Mouse (Mus musculus) neural tube, embryonic 15.5 days (tissue): Measurements from ENCODE around the gene Usp21. TPM values are rescaled to one million over a fixed set of nuclear protein-coding genes. Genes with fewer than 3 reads are reported as not detected.
"Not testable (repeated sequence)": the region's sequence is repeated elsewhere in the genome, so short reads cannot be mapped to it uniquely, and the experiment has no call there.

Source experiments
- ATAC-seq: fragments of 200-750 bp; cut with Nextera tagmentation; 2 replicates; pipeline ENCODE4 v1.8.0; 2017; ENCODE audit warnings: mild to moderate bottlenecking, moderate TSS enrichment, moderate library complexity; ENCODE audit not compliant: low FRiP score
- H3K27ac ChIP-seq: fragments of 300-500 bp; sonication (generic); replicated peaks from 2 replicates; pipeline ENCODE4 v1.5.1; 2015; ENCODE audit warnings: mild to moderate bottlenecking, inconsistent platforms
- H3K27me3 ChIP-seq: fragments of 300-500 bp; sonication (generic); replicated peaks from 2 replicates; pipeline ENCODE4 v1.6.1; 2015; ENCODE audit warnings: inconsistent platforms
- H3K36me3 ChIP-seq: fragments of 300-500 bp; sonication (generic); 2 replicates; pipeline ENCODE4 v1.6.1; 2015; ENCODE audit warnings: inconsistent platforms
- H3K4me1 ChIP-seq: fragments of 300-500 bp; sonication (generic); 2 replicates; pipeline ENCODE4 v1.6.1; 2015; ENCODE audit warnings: inconsistent platforms
- H3K4me2 ChIP-seq: fragments of 300-500 bp; sonication (generic); 2 replicates; pipeline ENCODE4 v1.6.1; 2015; ENCODE audit warnings: inconsistent platforms, mild to moderate bottlenecking, moderate library complexity
- H3K4me3 ChIP-seq: fragments of 300-500 bp; sonication (generic); replicated peaks from 2 replicates; pipeline ENCODE4 v1.5.1; 2015; ENCODE audit warnings: mild to moderate bottlenecking, inconsistent platforms
- H3K9ac ChIP-seq: fragments of 300-500 bp; sonication (generic); replicated peaks from 2 replicates; pipeline ENCODE4 v1.6.1; 2015; ENCODE audit warnings: mild to moderate bottlenecking, inconsistent platforms
- H3K9me3 ChIP-seq: fragments of 300-500 bp; sonication (generic); replicated peaks from 2 replicates; pipeline ENCODE4 v1.6.1; 2016; ENCODE audit warnings: inconsistent platforms
- WGBS: fragments of 180-500 bp; shearing (Covaris S2); methylation state at CpG from one replicate; pipeline ENCODE4 v1.1.7; 2015; ENCODE audit warnings: mixed read lengths; 5-methylcytosine and 5-hydroxymethylcytosine counted together
- polyA plus RNA-seq: library from polyadenylated mRNA; unstranded; fragments of >200 nt; fragmentation: Nextera tagmentation; extraction: Ambion mirVana; gene quantifications from 2 replicates; pipeline ENCODE4 v1.2.1, GENCODE M21; 2015

Usp21 gene
- polyA plus RNA-seq, 1 experiment from 2014 or later = 91.6 TPM

GRCm38 (mm10) chr1:171309321-171309720 lies 21.5 kb upstream of the Usp21 start:
- H3K36me3 ChIP-seq = no peaks in the 10 kb centered on the region
- ATAC-seq = no peak
- 0 out of 2 replicates have a peak, but pooled peaks cover 7% of the 10 kb centered on the region for H3K27me3 ChIP-seq
- H3K9ac ChIP-seq = no peak overlapping the region
- no peak overlapping the region for H3K27ac ChIP-seq
- no peak overlapping the region for H3K4me3 ChIP-seq
- no peaks in the 10 kb centered on the region for H3K4me1 ChIP-seq
- H3K9me3 ChIP-seq = no peaks in the 10 kb centered on the region
- whole genome bisulfite sequencing = 80% methylated on average over 2 of the region's 2 CpGs
- H3K4me2 ChIP-seq = no peak overlapping the region

- not testable (repeated sequence) for H3K9ac ChIP-seq, H3K4me3 ChIP-seq, H3K4me1 ChIP-seq, H3K36me3 ChIP-seq, H3K27me3 ChIP-seq, H3K27ac ChIP-seq, H3K4me2 ChIP-seq, ATAC-seq, H3K9me3 ChIP-seq
- WGBS = 71% methylated on average over 5 of the region's 5 CpGs
Measured at GRCm38 (mm10) chr1:171306157-171306556, 18.4 kb upstream of the Usp21 start.

GRCm38 (mm10) chr1:171298226-171298625 lies 10.4 kb upstream of the Usp21 start:
- H3K27ac ChIP-seq = no peak overlapping the region
- H3K4me2 ChIP-seq = no peak overlapping the region
- peaks cover 12% of the 10 kb centered on the region for H3K4me1 ChIP-seq
- peaks cover 19% of the 10 kb centered on the region for H3K27me3 ChIP-seq
- no peak overlapping the region for H3K4me3 ChIP-seq
- WGBS = 76% methylated on average over 3 of the region's 3 CpGs
- no peak overlapping the region for H3K9ac ChIP-seq
- ATAC-seq = no peak
- H3K36me3 ChIP-seq = no peaks in the 10 kb centered on the region
- no peaks in the 10 kb centered on the region for H3K9me3 ChIP-seq

- peak overlapping the region; percentile 77 for H3K4me3 ChIP-seq
- peak overlapping the region; percentile 88 for H3K9ac ChIP-seq
- peaks cover 14% of the 10 kb centered on the region for H3K4me1 ChIP-seq
- no peaks in the 10 kb centered on the region for H3K36me3 ChIP-seq
- WGBS = 14% methylated on average over 3 of the region's 3 CpGs
- H3K4me2 ChIP-seq = peak overlapping the region; percentile 66
- peak overlapping the region; percentile 97 for H3K27ac ChIP-seq
- peaks cover 19% of the 10 kb centered on the region for H3K27me3 ChIP-seq
- no peaks in the 10 kb centered on the region for H3K9me3 ChIP-seq
- peak; percentile 11; the same call in 1 of the 2 replicates for ATAC-seq
Measured at GRCm38 (mm10) chr1:171295063-171295402, 7.2 kb upstream of the Usp21 start.

GRCm38 (mm10) chr1:171294298-171295062 lies 6.7 kb upstream of the Usp21 start, which contains the start of gene Ufc1:
TSS of gene Ufc1 (minus strand) at chr1:171295024.
- Histone ChIP-seq H3K4me2 (peak within 1 kb of the TSS; percentile 66), H3K27me3 (peaks cover 19% of the 10 kb centered on the region), H3K4me3 (peak within 1 kb of the TSS; percentile 77), H3K27ac (peak within 1 kb of the TSS; percentile 97), H3K36me3 (0 out of 2 replicates have a peak, but pooled peaks cover 5% of the 10 kb centered on the region), H3K9me3 (no peaks in the 10 kb centered on the region), H3K4me1 (peaks cover 14% of the 10 kb centered on the region), H3K9ac (peak within 1 kb of the TSS; percentile 88)
- peak; percentile 87 for ATAC-seq
- WGBS = under 1% methylated on average over 42 of the region's 42 CpGs

GRCm38 (mm10) chr1:171293906-171294297 lies 6.1 kb upstream of the Usp21 start:
- Histone ChIP-seq H3K9me3 (no peaks in the 10 kb centered on the region), H3K4me3 (peak overlapping the region; percentile 77), H3K27ac (peak overlapping the region; percentile 97), H3K4me2 (peak overlapping the region; percentile 66), H3K27me3 (peaks cover 19% of the 10 kb centered on the region), H3K4me1 (peaks cover 14% of the 10 kb centered on the region), H3K9ac (peak overlapping the region; percentile 88), H3K36me3 (0 out of 2 replicates have a peak, but pooled peaks cover 11% of the 10 kb centered on the region)
- WGBS = 33% methylated on average over 5 of the region's 5 CpGs
- ATAC-seq = no peak; the same call in 1 of the 2 replicates

GRCm38 (mm10) chr1:171293351-171293750 lies 5.6 kb upstream of the Usp21 start:
- H3K27ac ChIP-seq = peak overlapping the region; percentile 97; the same call in 1 of the 2 replicates

GRCm38 (mm10) chr1:171288328-171288727 lies 537 bp upstream of the Usp21 start:
- Histone ChIP-seq H3K27ac (peak overlapping the region; percentile 93), H3K9me3 (no peaks in the 10 kb centered on the region), H3K27me3 (no peaks in the 10 kb centered on the region), H3K9ac (no peak overlapping the region), H3K4me1 (peaks cover 44% of the 10 kb centered on the region), H3K4me3 (peak overlapping the region; percentile 81), H3K36me3 (peaks cover 38% of the 10 kb centered on the region), H3K4me2 (peak overlapping the region; percentile 69)
- ATAC-seq = no peak
- 66% methylated on average over 4 of the region's 4 CpGs for WGBS

More at GRCm38 (mm10) chr1:171293351-171293750, 5.6 kb upstream of the Usp21 start:
- Histone ChIP-seq H3K9ac (peak overlapping the region; percentile 88; the same call in 1 of the 2 replicates), H3K27me3 (peaks cover 13% of the 10 kb centered on the region), H3K4me1 (peaks cover 18% of the 10 kb centered on the region), H3K4me2 (peak overlapping the region; percentile 66), H3K36me3 (0 out of 2 replicates have a peak, but pooled peaks cover 15% of the 10 kb centered on the region), H3K4me3 (peak overlapping the region; percentile 77), H3K9me3 (no peaks in the 10 kb centered on the region)
- WGBS = 89% methylated on average over 3 of the region's 3 CpGs
- no peak for ATAC-seq

GRCm38 (mm10) chr1:171286517-171286916 lies 1.3 kb downstream of the Usp21 start:
- 89% methylated on average over 19 of the region's 19 CpGs for WGBS
- H3K9ac ChIP-seq = no peak overlapping the region

GRCm38 (mm10) chr1:171285096-171285892 lies 2.5 kb downstream of the Usp21 start:
- WGBS = 90% methylated on average over 20 of the region's 20 CpGs
- Histone ChIP-seq H3K27ac (no peak overlapping the region), H3K9ac (no peak overlapping the region), H3K4me2 (0 out of 2 replicates have a peak overlapping the region, but pooled peaks have one; percentile 2), H3K27me3 (no peaks in the 10 kb centered on the region), H3K9me3 (no peaks in the 10 kb centered on the region), H3K36me3 (peaks cover 49% of the 10 kb centered on the region), H3K4me1 (peaks cover 58% of the 10 kb centered on the region), H3K4me3 (no peak overlapping the region)
- ATAC-seq = no peak

More at GRCm38 (mm10) chr1:171286517-171286916, 1.3 kb downstream of the Usp21 start:
- H3K27ac ChIP-seq = no peak overlapping the region
- peaks cover 50% of the 10 kb centered on the region for H3K4me1 ChIP-seq
- peak overlapping the region; percentile 81 for H3K4me3 ChIP-seq
- H3K27me3 ChIP-seq = no peaks in the 10 kb centered on the region
- no peak for ATAC-seq
- H3K36me3 ChIP-seq = peaks cover 49% of the 10 kb centered on the region
- H3K4me2 ChIP-seq = peak overlapping the region; percentile 69
- H3K9me3 ChIP-seq = no peaks in the 10 kb centered on the region

- no peak overlapping the region for H3K4me2 ChIP-seq
- H3K27ac ChIP-seq = no peak overlapping the region
- H3K4me1 ChIP-seq = peaks cover 66% of the 10 kb centered on the region
- H3K27me3 ChIP-seq = no peaks in the 10 kb centered on the region
- H3K9ac ChIP-seq = no peak overlapping the region
- WGBS = 92% methylated on average over 15 of the region's 15 CpGs
- no peak for ATAC-seq
- no peaks in the 10 kb centered on the region for H3K9me3 ChIP-seq
- no peak overlapping the region for H3K4me3 ChIP-seq
- H3K36me3 ChIP-seq = peaks cover 43% of the 10 kb centered on the region
Measured at GRCm38 (mm10) chr1:171284491-171284890, 3.3 kb downstream of the Usp21 start.
